Mouse (Mus musculus) cerebellum, adult 11-12 months (tissue): Measurements from ENCODE around the gene Ghrh.

Experiments used
- DNase-seq: peaks from one replicate; pipeline ENCODE4 v3.0.0; 2022

The Ghrh gene

GRCm38 (mm10) chr2:157306091-157307032, 40.9 kb downstream of the Ghrh start:
- no peak for DNase-seq

- no peak for DNase-seq
These were observed 44.2 kb downstream of the Ghrh start for GRCm38 (mm10) chr2:157303096-157303495.

GRCm38 (mm10) chr2:157300051-157300450, 47.3 kb downstream of the Ghrh start:
- DNase-seq, result no peak

- DNase-seq, result no peak
These were observed 51.1 kb downstream of the Ghrh start for GRCm38 (mm10) chr2:157296105-157296689.

GRCm38 (mm10) chr2:157292093-157292492, 55.2 kb downstream of the Ghrh start:
- DNase-seq, result peak; percentile 35

GRCm38 (mm10) chr2:157288996-157289395, 58.3 kb downstream of the Ghrh start:
- no peak for DNase-seq

- no peak for DNase-seq
These were observed 59.8 kb downstream of the Ghrh start for GRCm38 (mm10) chr2:157287542-157287941.

- DNase-seq, result no peak
These were observed 64.0 kb downstream of the Ghrh start for GRCm38 (mm10) chr2:157283321-157283720.
